Mouse (Mus musculus): ENCODE results near the gene Evi5.

DNA sequence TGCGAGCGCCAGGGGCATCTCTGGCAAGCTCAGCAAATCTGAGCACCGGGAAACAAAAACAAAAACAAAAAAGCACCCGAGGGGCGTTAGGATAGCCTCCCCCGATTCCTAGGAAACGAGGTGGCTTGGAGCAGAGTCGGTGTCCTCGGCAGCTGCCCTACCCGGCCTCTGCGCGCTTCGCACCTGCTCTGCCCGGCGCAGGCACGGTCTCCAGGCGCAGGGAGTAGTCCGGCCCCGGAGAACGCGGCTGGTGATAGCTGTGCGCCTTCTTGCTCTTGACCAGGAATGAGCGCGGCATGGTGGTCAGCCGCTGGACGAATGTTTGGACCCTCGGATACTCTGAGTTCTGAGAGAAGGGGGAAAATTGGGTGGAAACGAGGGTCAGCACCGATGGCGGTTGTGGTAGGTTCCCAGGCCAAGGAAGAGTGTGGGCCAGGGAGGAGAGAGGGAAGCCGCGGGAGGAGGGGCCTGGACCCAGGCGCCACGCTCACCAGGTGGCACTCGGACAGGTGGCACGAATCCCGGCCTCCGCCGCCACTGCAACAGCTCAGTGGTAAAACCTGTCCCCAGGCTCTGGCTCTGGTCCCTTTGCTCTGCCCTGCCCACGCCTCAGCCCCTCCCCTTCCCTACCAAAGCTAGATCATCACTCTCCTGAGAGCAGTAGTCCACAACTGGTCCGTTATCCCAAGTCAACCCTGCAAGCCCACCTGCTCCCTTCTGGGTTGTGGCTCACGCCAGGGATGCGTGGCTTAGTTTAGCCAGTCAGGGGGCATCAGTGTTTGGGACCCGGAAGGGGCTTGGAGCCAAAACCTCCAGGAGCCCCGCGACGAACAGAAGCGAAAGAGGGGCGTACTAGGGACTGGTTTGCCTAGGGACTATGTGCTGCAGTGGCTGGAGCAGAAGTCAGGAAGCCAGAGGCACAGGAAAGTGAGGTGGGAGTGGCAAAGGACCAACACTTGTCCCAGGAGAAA, 151.1 kb downstream of the Evi5 start:
- TF ChIP-seq CTCF (IDR thresholded peaks at IDR 0.05; ENCODE audit: borderline replicate concordance, extremely low read depth, insufficient read depth, insufficient read length) (no peak), POLR2A (IDR thresholded peaks at IDR 0.05; ENCODE audit: borderline replicate concordance, extremely low read depth, insufficient read depth, insufficient read length, poor library complexity, severe bottlenecking) (no peak)
